In genomic region chr7:25313325-25313724, GRCm38 (mm10) we compare ENCODE assay signal across 33 mouse cellular contexts. TPM values are rescaled to one million over a fixed set of nuclear protein-coding genes. Genes with fewer than 3 reads are reported as not detected.
"Had no signal": no experiment of that assay in that cellular context is flagged by ENCODE, and none has a peak within 500 bp of the region (broad histone marks: within the 10 kb centered on the region; RNA-seq: fewer than 3 reads in every experiment).

No protein-coding gene starts in this region.

- H3K9ac ChIP-seq: heart, embryonic 12.5 days; hindbrain, embryonic 14.5 days; intestine, embryonic 15.5 days; limb, embryonic 12.5 days; liver, embryonic 13.5 days had no signal

- ATAC-seq: hindbrain, embryonic 16.5 days; inflammation-experienced regulatory T-cells, adult 6 months; intestine, embryonic 15.5 days; intestine, postnatal 0 days had no signal

- DNase-seq: gastrocnemius, postnatal 14 days; gastrocnemius, postnatal 36 days; heart, adult 11 months; heart, adult 2 months; heart, postnatal 10 days; heart, postnatal 4 days; kidney, adult 18-20 months; kidney, adult 8-10 months; kidney, postnatal 10 days; kidney, postnatal 25 days; kidney, postnatal 4 days; liver; liver, embryonic 13.5 days had no signal

- H3K9me3 ChIP-seq: heart, embryonic 12.5 days; hindbrain, embryonic 10.5 days; intestine, embryonic 15.5 days; limb, embryonic 10.5 days; limb, embryonic 12.5 days; liver, embryonic 13.5 days had no signal

- H3K4me2 ChIP-seq: heart, embryonic 12.5 days; hindbrain, embryonic 14.5 days; intestine, embryonic 15.5 days; limb, embryonic 12.5 days; liver, embryonic 11.5 days; liver, embryonic 13.5 days had no signal

- H3K4me3 ChIP-seq: heart, adult 2 months; heart, embryonic 12.5 days; hindbrain, embryonic 10.5 days; intestine, embryonic 15.5 days; layer of hippocampus, adult 2 months; left cerebral cortex, adult 2 months; limb, embryonic 10.5 days; liver, embryonic 13.5 days had no signal

- H3K36me3 ChIP-seq: heart, embryonic 12.5 days; hindbrain, embryonic 10.5 days; intestine, embryonic 15.5 days; limb, embryonic 10.5 days; limb, embryonic 12.5 days; liver, embryonic 13.5 days had no signal

- H3K27ac ChIP-seq: heart, adult 2 months; hindbrain, embryonic 10.5 days; hindbrain, embryonic 14.5 days; intestine, embryonic 15.5 days; layer of hippocampus, adult 2 months; left cerebral cortex, adult 2 months; limb, embryonic 10.5 days; limb, embryonic 12.5 days; liver, embryonic 13.5 days had no signal

RNA-seq across cellular contexts. Expression of gene Tmem145, which starts 7.4 kb away (rescaled TPM):
- total RNA-seq: gastrocnemius, adult 18-20 months; gastrocnemius, adult 8-10 months; gastrocnemius, postnatal 14 days; gastrocnemius, postnatal 36 days; heart, adult 2 months; heart, postnatal 10 days; heart, postnatal 25 days; heart, postnatal 4 days had no signal
- polyA plus RNA-seq: gonadal fat pad, adult 2 months; inflammation-experienced regulatory T-cells, adult 6 months had no signal

RNA-seq across cellular contexts. Expression of gene Prr19, which starts 12.1 kb away (rescaled TPM):
- total RNA-seq: gastrocnemius, adult 18-20 months; gastrocnemius, adult 8-10 months; gastrocnemius, postnatal 14 days; gastrocnemius, postnatal 36 days; heart, adult 2 months; heart, postnatal 10 days; heart, postnatal 25 days; heart, postnatal 4 days; layer of hippocampus, adult 2 months; layer of hippocampus, postnatal 25 days; left cerebral cortex, postnatal 36 days had no signal
- polyA plus RNA-seq: heart, adult 2 months; heart, embryonic 12.5 days; heart, embryonic 14.5 days; heart, embryonic 16.5 days; inflammation-experienced regulatory T-cells, adult 6 months; liver, embryonic 13.5 days had no signal
